Mouse (Mus musculus) CD4-positive helper T cell, adult 2 months (primary cell): ENCODE measurements at regions not wholly inside any gene's neighbourhood (a gene's known extent, or its start where the extent isn't known, plus 50 kb on each side); places are given as distances from the start of the nearest gene placed in this dataset.

Experiments
- DNase-seq: peaks from one replicate; pipeline ENCODE4 v3.0.0-alpha.2; 2012; ENCODE audit warnings: low read depth, missing footprints, low spot score

GRCm38 (mm10) chr7:135882306-135882705 lies 166.1 kb upstream of the Mki67 start:
- DNase-seq = no peak

GRCm38 (mm10) chr7:135888598-135888997 lies 172.4 kb upstream of the Mki67 start:
- DNase-seq = no peak

GRCm38 (mm10) chr7:135889016-135889726 lies 173.0 kb upstream of the Mki67 start:
- no peak for DNase-seq

- DNase-seq = no peak
These were observed 182.7 kb upstream of the Mki67 start for GRCm38 (mm10) chr7:135898876-135899275.

- DNase-seq = no peak
These were observed 183.6 kb upstream of the Mki67 start for GRCm38 (mm10) chr7:135899765-135900164.

- no peak for DNase-seq
These were observed 184.7 kb upstream of the Mki67 start for GRCm38 (mm10) chr7:135900861-135901321.

GRCm38 (mm10) chr7:135902106-135903055 lies 186.2 kb upstream of the Mki67 start:
- no peak for DNase-seq

GRCm38 (mm10) chr7:135911376-135911775 lies 195.2 kb upstream of the Mki67 start:
- DNase-seq = no peak

GRCm38 (mm10) chr7:135913923-135914634 lies 197.9 kb upstream of the Mki67 start:
- no peak for DNase-seq

GRCm38 (mm10) chr7:135923876-135924275 lies 207.7 kb upstream of the Mki67 start:
- no peak for DNase-seq

GRCm38 (mm10) chr7:135924641-135925040 lies 208.5 kb upstream of the Mki67 start:
- no peak for DNase-seq

- DNase-seq = no peak
These were observed 213.9 kb upstream of the Mki67 start for GRCm38 (mm10) chr7:135930091-135930490.

- DNase-seq = no peak
These were observed 216.5 kb upstream of the Mki67 start for GRCm38 (mm10) chr7:135932595-135933175.

- no peak for DNase-seq
These were observed 219.0 kb upstream of the Mki67 start for GRCm38 (mm10) chr7:135935180-135935579.

- DNase-seq = no peak
These were observed 221.3 kb upstream of the Mki67 start for GRCm38 (mm10) chr7:135937465-135937864.

GRCm38 (mm10) chr7:135939341-135939740 lies 223.2 kb upstream of the Mki67 start:
- DNase-seq = no peak

- no peak for DNase-seq
These were observed 226.7 kb upstream of the Mki67 start for GRCm38 (mm10) chr7:135942826-135943225.

GRCm38 (mm10) chr7:135946071-135946646 lies 230.0 kb upstream of the Mki67 start:
- DNase-seq = no peak

- no peak for DNase-seq
These were observed 244.9 kb upstream of the Mki67 start for GRCm38 (mm10) chr7:135961026-135961425.

- DNase-seq = no peak
These were observed 249.4 kb upstream of the Mki67 start for GRCm38 (mm10) chr7:135965528-135965927.

GRCm38 (mm10) chr7:135966231-135966630 lies 250.1 kb upstream of the Mki67 start:
- no peak for DNase-seq
